In genomic region chrX:12067851-12068510, GRCm38 (mm10) we compare ENCODE assay signal across 11 mouse cellular contexts.
DNase-seq lines count a peak whose midpoint lies in the region; ATAC-seq and TF ChIP-seq lines count a peak whose summit lies in the region.
"Had no signal": no experiment of that assay in that cellular context is flagged by ENCODE, and none has a peak within 500 bp of the region (broad histone marks: within the 10 kb centered on the region; RNA-seq: fewer than 3 reads in every experiment).

No protein-coding gene starts in this region.

- peaks cover 64% of the 10 kb centered on the region for H3K27me3 ChIP-seq in kidney, embryonic 16.5 days (ENCODE audit: insufficient read depth, low read length)
- H3K27me3 ChIP-seq in limb, embryonic 13.5 days, result peaks cover 95% of the 10 kb centered on the region

- peak overlapping the region; percentile 26; the same call in 1 of the 2 replicates for H3K4me2 ChIP-seq in kidney, embryonic 16.5 days (replicated peaks; ENCODE audit: low read depth, low read length)
- H3K4me2 ChIP-seq in limb, embryonic 13.5 days (replicated peaks), result peak overlapping the region; percentile 52

- peaks cover 100% of the 10 kb centered on the region for H3K4me1 ChIP-seq in kidney, embryonic 16.5 days (ENCODE audit: insufficient read depth, low read length)
- peaks cover 22% of the 10 kb centered on the region for H3K4me1 ChIP-seq in embryonic fibroblast, embryonic 13.5 days (ENCODE audit: control insufficient read depth, insufficient read depth, low read length)
- peaks cover 98% of the 10 kb centered on the region for H3K4me1 ChIP-seq in limb, embryonic 13.5 days

- H3K4me3 ChIP-seq in kidney, embryonic 16.5 days (ENCODE audit: low read length), result no peak overlapping the region
- H3K4me3 ChIP-seq in embryonic fibroblast, embryonic 13.5 days (ENCODE audit: insufficient read depth, low read length), result no peak overlapping the region
- no peak overlapping the region for H3K4me3 ChIP-seq in limb, embryonic 13.5 days

- TF ChIP-seq CTCF in embryonic fibroblast, embryonic 13.5 days (IDR thresholded peaks at IDR 0.05; ENCODE audit: borderline replicate concordance, insufficient read depth, low read length), result no peak

- 21% methylated on average over 18 of the region's 18 CpGs for WGBS in kidney, embryonic 16.5 days
- WGBS in limb, embryonic 13.5 days, result 10% methylated on average over 18 of the region's 18 CpGs

- no peak overlapping the region for H3K9ac ChIP-seq in kidney, embryonic 16.5 days (replicated peaks; ENCODE audit: low read length)
- H3K9ac ChIP-seq in limb, embryonic 13.5 days, result no peak overlapping the region

- TF ChIP-seq POLR2A in embryonic fibroblast, embryonic 13.5 days (IDR thresholded peaks at IDR 0.05; ENCODE audit: low read depth, low read length), result no peak

- ATAC-seq in kidney, embryonic 16.5 days (ENCODE audit: low FRiP score, low TSS enrichment), result no peak
- no peak for ATAC-seq in limb, embryonic 13.5 days (ENCODE audit: low FRiP score, low read depth)

- DNase-seq in kidney, postnatal 14 days, result no peak
- DNase-seq in NIH3T3 (ENCODE audit: low read depth), result peak; percentile 76
- DNase-seq in cerebellum, postnatal 4 days (ENCODE audit: low spot score in 2 of 2), result no peak
- no peak for DNase-seq in left cerebral cortex, adult 11 months (ENCODE audit: low spot score)
- DNase-seq in B cell, adult 2 months, result no peak
- DNase-seq: gastrocnemius, postnatal 10 days; heart, postnatal 4 days had no signal

- no peaks in the 10 kb centered on the region for H3K9me3 ChIP-seq in kidney, embryonic 16.5 days (ENCODE audit: low read length)
- H3K9me3 ChIP-seq in limb, embryonic 13.5 days, result no peaks in the 10 kb centered on the region

- no peak overlapping the region for H3K27ac ChIP-seq in kidney, embryonic 16.5 days (ENCODE audit: low read length)
- peak overlapping the region; percentile 69 for H3K27ac ChIP-seq in embryonic fibroblast, embryonic 13.5 days (ENCODE audit: insufficient read depth, low read length)
- no peak overlapping the region for H3K27ac ChIP-seq in limb, embryonic 13.5 days
- H3K27ac ChIP-seq: macrophage had no signal

- no peaks in the 10 kb centered on the region for H3K36me3 ChIP-seq in kidney, embryonic 16.5 days (ENCODE audit: insufficient read depth, low read length)
- no peaks in the 10 kb centered on the region for H3K36me3 ChIP-seq in limb, embryonic 13.5 days
